Mouse (Mus musculus) embryonic stem cell, embryonic (primary cell): ENCODE results near the gene Nrxn3.

Source experiments
- CTCF ChIA-PET, 4 experiments: fragments of 300-600 bp in 2 of 4; fragments of 350-600 bp in 2 of 4; sonication (Branson Sonifier 250); formaldehyde crosslinking; loops; one replicate each; lab custom pipeline; 2022; ENCODE audit warnings: inconsistent platforms in 2 of 4; lab: Charles Lee
- POLR2A ChIA-PET, 4 experiments: fragments of 300-600 bp in 2 of 4; fragments of 350-600 bp in 2 of 4; sonication (Branson Sonifier 250); formaldehyde crosslinking; loops; one replicate each; lab custom pipeline; 2022; ENCODE audit warnings: antibody characterized with exemption in 4 of 4, inconsistent platforms in 1 of 4; lab: Charles Lee

Nrxn3 gene

DNA sequence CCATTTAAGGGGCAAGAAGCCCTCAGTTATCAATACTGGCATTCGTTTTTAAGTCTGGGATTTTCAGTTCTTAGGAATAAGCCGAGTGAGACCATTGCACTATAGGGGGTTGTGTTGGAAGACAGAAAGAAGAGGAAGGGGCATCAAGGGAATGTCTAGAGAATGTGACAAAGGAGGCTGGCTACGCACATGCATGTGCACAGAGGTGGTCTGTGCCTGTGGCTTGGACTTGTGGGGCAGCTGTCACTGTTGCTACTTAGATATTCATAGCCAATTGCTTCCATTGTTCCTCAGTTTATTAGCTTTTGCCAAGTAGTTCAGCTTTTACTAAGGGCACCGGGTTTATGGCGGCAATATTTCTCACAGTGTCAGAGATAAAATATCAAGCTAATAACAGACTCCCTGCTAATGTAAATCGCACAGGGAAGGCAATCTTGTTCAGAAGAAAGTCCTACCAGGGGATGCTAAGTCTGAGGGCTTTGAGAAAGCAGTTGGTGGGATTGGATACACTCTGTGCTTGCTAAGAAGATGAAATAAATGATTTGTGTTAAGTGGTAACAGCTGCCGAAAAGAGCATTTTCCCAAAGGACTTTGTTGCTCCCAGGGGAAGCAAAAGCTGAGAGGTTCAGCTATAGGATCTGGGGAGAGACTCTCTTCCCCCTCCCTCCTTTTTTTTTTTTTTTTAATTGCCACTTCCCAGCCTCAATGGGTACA is 177.5 kb downstream of the Nrxn3 start:
- POLR2A ChIA-PET: interaction anchor here in 1 of 4 experiments (0.7 kb wide), 1 partner anchor 423 kb away, joined by 3 read pairs; no protein-coding TSS in a partner anchor
- CTCF ChIA-PET: interaction anchor here in 1 of 4 experiments (0.6 kb wide), 1 partner anchor 14 kb away, joined by 5 read pairs; no protein-coding TSS in a partner anchor

DNA sequence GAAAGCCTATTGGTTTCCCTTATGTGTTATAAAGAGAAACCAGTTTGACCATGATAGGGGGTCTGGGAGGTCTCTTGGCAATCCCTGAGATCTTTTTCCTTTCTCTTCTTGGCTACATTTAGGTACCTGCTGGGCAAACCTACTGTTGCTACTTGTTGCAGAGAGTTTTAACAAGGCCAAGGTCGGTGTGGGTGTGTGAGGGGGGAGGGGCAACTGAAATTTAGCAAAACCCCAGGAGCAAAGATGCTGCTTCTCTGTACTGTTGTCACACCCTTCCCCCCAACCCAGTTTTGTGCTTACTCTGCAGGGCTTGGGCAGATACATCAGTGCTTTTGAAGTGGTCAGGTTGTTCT is 178.0 kb downstream of the Nrxn3 start:
- ChIA-PET CTCF (no interaction called here), POLR2A (interaction anchor here in 1 of 4 experiments (0.7 kb wide), 1 partner anchor 423 kb away, joined by 3 read pairs; no protein-coding TSS in a partner anchor)

DNA sequence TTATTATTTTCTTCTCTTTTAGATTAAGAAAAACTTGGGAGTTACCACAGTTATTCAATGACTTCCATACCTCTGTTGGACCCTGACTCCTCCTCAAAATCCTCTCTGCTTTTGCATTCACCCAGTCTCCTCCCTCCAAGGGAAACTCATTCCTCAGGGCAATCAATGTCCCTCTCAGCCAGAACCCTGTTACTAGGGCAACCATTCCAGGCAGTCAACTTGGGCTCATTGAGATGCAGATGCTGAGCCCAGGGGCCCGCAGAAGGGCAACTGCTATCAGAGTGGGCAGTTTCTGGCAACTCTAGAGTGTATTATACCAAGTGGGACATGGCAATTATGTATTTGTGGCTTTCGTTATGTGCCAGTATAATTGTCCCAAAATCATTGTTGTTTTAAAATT is 188.1 kb downstream of the Nrxn3 start:
- CTCF ChIA-PET: no interaction called here
- POLR2A ChIA-PET: no interaction called here

DNA sequence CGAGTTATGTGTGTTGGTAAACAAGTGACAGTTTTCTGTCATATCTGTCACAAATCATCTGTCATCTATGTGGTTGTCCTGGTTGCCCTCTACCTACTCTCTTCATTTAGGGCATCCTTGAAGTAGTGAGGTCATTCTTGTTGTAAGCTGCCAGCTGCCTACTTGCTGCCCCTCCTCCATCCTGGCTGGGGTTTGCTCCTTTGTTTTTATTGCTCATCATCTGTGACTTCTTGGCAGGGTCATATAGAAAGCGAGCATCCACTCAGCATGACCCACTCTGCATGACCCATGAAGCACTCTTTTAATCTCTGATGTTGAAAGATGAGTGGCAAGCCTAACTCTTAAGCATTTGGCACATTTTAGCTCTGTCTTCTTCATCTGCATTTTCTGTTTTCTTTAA is 194.1 kb downstream of the Nrxn3 start:
- POLR2A ChIA-PET: no interaction called here
- CTCF ChIA-PET: no interaction called here

DNA sequence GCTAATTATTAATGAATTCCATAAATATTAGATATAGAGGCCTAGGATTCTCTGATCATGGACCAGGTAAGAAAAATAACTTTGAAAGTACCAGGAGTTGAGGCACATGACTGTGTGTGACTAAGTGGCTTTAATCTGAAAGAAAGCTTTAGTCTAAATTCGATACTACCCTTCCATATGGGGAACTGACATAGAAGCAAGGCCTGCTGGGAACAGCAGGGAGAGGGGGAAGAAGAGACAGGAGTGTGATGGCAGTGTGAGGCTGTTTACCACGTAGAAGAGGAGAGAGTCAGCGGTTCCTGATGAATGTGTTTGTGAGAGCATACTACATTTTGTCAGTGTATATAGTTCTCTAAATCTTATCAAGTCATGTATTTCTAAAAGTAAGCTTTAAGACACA is 202.2 kb downstream of the Nrxn3 start:
- ChIA-PET CTCF (no interaction called here), POLR2A (no interaction called here)

DNA sequence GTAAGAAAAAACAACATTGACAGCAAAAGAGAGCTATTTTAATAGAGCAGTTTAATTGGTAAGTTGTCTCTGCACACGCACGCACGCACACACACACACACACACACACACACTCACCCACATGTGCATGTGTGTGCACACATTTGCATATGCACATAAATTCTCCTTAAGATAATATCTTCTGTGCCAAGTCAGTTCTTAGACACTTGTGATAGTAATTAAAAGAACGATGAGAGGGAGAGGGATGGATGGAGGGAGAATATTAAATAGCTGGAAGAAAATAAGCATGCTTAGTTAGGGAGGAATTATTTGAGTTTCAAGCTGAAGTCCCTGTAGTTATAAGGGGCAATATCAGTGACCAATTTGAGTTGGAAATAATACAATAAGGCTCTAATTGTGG is 203.6 kb downstream of the Nrxn3 start:
- POLR2A ChIA-PET: interaction anchor here in 1 of 4 experiments (0.6 kb wide), 1 partner anchor 1578 kb away, joined by 4 read pairs; no protein-coding TSS in a partner anchor
- CTCF ChIA-PET: interaction anchor here in 1 of 4 experiments (0.7 kb wide), 1 partner anchor 50 kb away, joined by 4 read pairs; no protein-coding TSS in a partner anchor

DNA sequence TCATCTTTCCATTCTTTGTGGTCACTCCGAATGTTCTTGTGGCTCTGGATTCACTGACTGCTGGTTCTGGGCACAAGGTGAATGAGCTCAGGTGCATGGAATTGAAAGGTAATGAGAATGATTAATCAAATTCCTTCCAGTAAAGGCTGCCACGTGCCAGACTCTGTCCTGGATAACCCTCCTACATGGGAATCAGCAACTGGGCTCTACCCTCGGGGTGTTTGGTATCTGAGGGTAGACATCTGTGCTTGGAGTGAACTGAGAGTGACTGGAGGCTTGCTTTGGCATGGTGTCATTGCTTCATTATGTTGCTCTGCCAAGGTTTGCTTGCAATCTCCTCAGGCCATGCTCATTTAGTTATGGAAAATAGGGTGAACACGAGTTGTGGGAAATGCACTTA is 209.0 kb downstream of the Nrxn3 start:
- POLR2A ChIA-PET: no interaction called here

DNA sequence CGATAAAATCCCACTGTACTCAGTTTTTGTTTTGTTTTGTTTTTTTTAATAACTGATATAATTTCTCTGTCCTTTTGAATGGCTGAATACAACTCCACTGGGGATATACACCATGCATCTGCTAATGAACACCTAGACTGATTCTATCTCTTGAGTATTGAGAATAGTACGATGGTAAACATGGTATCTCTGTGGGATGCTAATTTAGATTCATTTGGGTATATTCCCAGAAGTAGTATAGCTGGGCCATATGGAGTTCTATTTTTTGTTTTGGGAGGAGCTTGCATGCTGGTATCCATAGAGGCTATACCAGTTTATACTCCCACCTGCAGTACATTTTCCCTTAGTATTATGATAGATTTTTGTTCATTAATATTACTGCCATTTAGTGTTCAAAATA is 217.0 kb downstream of the Nrxn3 start:
- ChIA-PET CTCF (no interaction called here), POLR2A (no interaction called here)

More for the DNA sequence above, 209.0 kb downstream of the Nrxn3 start:
- CTCF ChIA-PET: no interaction called here

DNA sequence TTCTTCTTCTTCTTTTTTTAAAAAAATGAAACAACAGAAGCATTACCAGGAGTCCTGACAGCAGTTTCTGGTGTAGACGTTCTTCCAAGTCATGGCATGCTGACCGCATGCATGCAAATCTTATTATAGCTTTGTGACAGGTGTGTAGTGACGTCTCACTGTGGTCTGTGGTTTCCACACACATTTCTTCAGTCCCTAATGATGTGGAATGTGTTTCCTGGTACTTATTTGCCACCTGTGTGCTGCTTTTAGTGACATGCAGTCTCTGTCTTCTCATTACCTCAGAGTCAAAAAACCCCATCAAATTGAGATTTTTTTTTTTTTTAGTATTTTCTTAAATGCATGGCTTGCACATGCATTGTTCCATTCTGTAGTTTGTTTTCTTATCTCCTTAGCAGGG is 222.3 kb downstream of the Nrxn3 start:
- ChIA-PET CTCF (no interaction called here), POLR2A (no interaction called here)

DNA sequence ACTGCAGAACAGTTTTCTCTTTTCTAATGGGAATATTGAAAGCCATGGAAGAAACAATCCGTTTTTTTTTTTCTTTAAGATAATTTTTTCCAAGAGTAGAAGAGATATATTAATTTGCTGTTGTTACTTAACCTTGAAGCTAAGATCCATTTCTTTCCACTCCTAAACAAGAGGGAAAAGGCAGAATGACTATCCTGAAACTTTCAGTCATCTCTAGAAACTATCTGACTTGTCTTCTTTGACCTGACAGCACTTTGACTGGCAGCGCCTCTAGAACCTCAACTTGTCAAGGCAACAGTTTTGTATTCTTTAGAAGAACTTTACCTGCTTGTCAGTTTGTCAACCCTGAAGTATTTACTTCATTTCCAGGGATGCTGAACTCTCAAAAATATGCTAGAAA is 227.2 kb downstream of the Nrxn3 start:
- CTCF ChIA-PET: no interaction called here
- POLR2A ChIA-PET: no interaction called here

DNA sequence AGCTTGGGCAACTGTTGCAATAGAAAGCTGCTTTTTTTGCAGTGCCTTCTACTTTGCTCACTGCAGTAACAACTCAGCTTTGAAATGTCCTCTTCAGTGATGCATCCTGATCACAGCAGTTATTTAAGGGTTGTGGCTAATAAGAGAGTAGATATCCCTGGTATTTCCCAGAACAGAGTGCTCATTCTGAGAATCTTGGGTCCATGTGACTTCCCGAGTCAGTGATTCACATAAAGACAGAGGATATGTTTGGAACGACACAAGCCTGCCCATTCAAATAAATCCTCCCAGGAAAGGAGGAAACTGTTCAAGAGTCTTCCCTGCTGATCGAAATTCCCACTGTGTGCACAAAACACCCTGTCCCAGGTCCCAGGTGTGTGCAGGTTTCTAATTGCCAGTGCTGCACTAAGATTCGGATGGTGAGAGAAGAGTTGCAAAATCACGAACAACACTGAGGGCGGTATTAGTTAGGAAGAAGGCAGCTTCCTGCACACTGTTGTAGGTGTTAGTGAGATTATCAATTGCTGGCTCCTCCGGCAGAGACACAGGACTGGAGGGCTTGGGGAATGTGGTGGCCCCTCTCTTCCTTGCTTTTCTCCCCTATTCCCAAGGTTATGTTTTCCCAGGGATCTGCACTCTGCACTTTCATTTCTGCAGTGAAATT is 230.4 kb downstream of the Nrxn3 start:
- CTCF ChIA-PET: no interaction called here
- POLR2A ChIA-PET: interaction anchor here in 2 of 4 experiments (0.5 to 0.7 kb wide), 2 partner anchors 84 to 373 kb away, joined by 3 read pairs; no protein-coding TSS in a partner anchor

DNA sequence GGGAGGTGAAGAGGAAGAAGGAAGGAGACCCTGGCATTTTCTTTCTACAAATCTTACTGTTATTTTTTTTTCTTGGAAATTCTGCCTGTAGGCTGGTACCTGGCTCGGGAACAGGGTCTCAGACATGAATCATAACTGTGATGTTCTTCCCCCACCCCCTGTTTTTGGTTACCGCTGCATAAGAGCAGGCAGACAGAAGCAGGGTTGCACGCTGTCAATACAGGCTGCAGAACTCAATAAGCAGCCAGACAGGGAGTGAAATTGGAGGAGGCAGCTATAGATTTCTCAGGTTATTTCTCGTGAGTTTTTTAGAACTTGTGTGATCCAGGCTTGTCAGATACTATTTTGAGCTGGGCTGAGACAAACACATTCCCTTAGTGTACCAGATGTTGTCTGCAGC is 231.1 kb downstream of the Nrxn3 start:
- ChIA-PET POLR2A (interaction anchor here in 1 of 4 experiments (0.7 kb wide), 1 partner anchor 374 kb away, joined by 3 read pairs; no protein-coding TSS in a partner anchor), CTCF (no interaction called here)

DNA sequence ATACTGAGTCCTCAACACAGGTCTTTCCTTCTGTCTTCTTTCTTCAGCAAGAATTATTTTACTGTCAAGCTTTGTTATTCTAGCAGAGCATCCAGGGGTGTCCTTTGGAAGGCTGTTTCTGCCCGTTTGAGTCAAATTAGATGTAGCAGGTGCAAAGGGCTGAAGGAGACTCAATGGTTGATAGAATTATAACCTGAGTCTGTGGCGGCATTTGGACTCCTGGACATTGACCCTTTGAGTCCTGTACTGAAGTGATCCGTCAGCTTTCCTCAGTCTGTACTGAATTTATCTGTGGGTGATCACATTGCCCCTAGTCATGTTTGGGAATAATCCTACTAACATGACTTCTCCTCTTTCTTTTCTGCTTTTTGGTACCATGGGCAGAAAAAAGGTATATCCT is 234.8 kb downstream of the Nrxn3 start:
- CTCF ChIA-PET: no interaction called here
- POLR2A ChIA-PET: no interaction called here

DNA sequence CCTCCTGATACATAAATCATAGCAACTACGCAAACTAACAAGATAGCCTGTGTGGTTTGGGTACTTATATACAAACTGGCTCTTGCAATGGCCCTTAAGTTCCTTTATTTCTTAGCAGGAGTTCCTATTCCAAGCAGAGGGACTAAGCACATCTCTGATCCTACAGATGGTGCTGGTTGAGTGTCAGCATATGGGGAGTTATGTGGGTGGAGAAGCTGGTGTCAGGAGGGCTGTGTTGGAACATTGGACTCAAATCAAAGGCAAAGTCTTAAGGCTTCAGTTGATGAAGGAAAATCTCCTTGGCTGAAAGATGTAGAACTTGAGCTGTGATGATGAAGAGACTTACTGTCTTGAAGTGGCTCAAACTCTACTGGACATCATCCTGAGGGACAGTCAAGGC is 238.1 kb downstream of the Nrxn3 start:
- ChIA-PET POLR2A (no interaction called here), CTCF (no interaction called here)

DNA sequence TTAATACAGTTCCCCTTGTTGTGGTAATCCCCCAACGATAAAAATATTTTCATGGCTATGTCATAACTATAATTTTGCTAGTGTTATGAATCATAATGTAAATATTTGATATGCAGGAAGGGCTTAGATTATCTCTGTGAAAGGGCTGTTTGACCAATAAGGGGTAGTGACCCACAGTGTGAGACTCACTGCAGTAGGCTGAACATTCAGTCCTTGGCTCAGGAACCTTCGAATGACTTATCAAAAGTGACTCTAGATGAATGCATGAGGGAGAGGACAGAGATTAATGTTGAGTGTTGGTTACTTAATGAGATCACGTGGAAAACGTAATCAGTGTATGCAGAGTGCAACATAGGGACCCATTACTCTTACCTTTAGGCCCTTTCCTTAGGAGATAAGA is 243.7 kb downstream of the Nrxn3 start:
- ChIA-PET CTCF (no interaction called here), POLR2A (no interaction called here)

DNA sequence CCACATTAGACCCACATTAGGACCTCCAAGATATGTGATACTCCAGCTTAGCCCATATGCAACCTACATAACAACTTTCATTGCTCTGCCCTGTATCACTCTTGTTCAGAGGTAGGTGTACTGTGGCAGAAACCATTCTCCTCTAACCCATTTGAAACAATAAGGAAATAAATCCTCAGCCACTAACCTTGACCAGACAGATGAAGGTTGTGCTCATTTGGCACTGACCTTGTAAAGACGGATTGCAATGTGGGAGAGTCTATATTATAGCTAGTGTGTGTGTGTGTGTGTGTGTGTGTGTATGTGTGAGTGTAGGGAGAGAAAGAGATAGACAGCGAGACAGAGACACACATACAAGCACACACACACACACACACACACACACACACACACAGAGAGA is 253.9 kb downstream of the Nrxn3 start:
- POLR2A ChIA-PET: no interaction called here
- CTCF ChIA-PET: interaction anchor here in 1 of 4 experiments (0.6 kb wide), 2 partner anchors 234 to 1924 kb away, joined by 3 to 11 read pairs; no protein-coding TSS in a partner anchor

DNA sequence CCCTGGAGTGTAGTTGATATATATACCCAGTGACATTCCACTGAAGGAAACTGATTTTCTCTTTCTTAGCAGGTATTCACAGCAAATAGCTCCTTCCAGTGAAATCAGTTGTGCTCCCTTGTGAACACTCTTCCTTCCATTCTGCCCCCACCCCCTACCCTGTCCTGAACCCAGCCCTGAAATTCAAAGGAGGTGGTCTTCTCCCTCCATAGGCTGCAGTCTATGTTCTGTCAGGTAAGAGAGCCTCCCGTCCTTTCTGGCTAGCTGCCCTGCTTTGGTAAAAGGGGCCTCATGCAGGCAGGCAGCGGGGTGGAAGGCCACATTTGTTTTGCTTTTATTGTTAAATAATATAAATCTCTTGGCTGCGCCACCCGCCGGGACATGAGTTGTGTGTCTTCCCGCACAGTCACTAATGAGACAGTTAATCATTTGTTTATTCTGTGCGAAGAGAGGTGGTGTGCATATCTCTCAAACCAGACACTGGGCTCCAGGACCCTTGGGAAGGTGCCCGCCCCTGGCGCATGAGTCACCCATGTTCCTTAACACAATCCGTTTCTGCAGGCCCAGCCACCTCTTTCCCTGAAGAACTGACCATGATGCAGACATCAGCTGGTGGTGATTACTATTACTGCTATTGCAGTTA is 261.1 kb downstream of the Nrxn3 start:
- ChIA-PET POLR2A (no interaction called here), CTCF (interaction anchor here in 1 of 4 experiments (0.6 kb wide), 1 partner anchor 329 kb away, joined by 6 read pairs; no protein-coding TSS in a partner anchor)

DNA sequence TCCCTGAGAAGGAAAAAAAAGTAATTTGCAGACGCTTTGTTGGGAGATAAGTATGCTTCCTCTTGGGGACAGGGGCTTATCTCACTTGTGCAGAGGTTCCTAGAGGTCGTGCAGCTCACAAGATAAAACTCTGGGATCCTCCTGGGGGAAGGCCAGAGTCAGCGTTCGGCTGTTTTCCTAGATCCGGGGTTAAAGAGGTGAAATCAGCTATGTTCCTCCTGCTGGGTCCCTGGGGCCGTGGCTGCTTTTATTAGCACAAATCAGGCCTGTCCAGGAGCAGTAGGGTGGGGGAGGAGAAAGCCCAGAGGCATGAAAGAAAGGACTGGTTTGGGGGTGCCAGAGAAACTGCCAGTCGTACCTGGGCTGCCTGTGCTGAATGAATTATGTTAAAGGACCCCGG is 261.7 kb downstream of the Nrxn3 start:
- ChIA-PET CTCF (no interaction called here), POLR2A (no interaction called here)

DNA sequence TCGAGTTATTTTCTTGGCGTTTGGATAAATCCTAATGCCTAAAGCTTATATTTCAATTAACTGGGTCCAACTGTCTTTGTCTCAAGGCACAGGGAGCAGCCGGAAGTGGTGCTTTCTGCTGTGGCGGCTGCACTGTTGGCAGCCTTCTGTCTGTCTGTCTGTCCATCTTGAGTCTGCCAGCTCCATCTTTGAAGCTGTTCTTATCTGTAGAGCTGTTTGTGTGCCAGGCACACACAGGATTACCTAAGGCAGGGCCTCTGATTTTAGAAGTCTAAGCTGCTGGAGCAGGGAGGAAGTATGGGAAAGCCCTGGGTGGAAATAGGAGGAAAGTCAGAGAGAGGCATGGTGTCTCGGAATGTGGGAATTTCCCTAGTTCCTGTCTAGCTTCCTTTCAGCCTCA is 262.1 kb downstream of the Nrxn3 start:
- ChIA-PET POLR2A (no interaction called here), CTCF (interaction anchor here in 1 of 4 experiments (0.5 kb wide), 1 partner anchor 16 kb away, joined by 3 read pairs; no protein-coding TSS in a partner anchor)

DNA sequence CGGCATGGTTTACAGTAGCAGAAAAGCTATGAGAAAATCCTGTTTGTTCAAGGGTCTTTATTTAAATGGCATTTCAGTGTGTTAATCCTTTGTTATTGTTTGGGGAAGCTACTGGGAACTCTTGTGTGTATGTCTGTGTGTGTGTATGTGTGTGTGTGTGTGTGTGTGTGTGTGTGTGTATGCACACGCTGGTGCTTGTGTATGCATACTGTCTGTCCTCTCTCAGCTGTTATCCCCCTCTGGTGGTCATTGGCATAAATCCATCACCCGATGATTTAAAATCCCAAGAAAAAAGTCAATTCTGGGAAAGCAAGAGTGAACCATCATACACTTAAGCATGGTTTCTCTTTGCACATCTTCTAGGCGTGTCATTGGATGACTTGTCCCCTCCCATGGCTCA is 264.4 kb downstream of the Nrxn3 start:
- ChIA-PET POLR2A (no interaction called here), CTCF (interaction anchor here in 3 of 4 experiments (0.6 to 0.7 kb wide), 5 partner anchors 143 to 579 kb away, joined by 3 to 6 read pairs (median 3); no protein-coding TSS in a partner anchor)
